Mouse (Mus musculus): ENCODE data around the gene Rgs12.

Gene Rgs12

DNA sequence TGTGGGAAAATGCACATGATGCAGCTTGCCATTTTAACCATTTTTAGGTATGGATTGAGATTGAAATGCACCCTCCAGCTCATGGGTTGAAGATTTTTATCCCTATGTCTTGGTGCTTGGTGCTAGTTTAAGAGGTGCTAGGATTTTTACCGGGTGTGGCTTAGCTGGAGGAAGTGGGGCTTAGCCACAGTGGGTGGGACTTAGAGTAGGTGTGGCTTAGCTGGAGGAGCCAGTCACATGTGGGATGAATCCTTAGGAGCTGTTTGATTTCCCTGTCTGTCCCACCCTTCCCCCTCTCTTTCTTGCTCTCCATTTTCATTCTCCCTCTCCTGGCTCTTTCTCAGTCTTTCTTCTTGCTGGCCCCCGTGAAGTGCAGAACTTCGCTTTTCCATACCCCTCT lies 32.5 kb downstream of the Rgs12 start:
- DNase-seq (ENCODE audit: low spot score) = no peak

DNA sequence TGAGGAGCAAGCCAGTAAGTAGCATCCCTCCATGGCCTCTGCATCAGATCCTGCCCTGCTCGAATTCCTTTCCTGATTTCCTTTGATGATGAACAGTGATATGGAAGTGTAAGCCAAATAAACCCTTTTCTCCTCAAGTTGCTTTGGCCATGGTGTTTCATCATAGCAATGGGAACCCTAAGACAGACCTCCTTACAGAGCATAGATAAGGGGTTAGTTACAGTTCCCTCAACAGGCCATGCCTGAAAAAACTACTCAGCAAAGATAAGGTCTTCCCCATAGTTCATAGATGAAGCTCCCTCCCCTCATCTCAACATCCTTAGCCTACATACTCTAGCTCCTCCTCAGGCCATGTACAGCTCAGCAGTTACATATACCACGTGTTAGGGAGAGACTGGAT lies 35.7 kb downstream of the Rgs12 start:
- DNase-seq (ENCODE audit: low spot score) = no peak

- peak; percentile 89 for DNase-seq (ENCODE audit: low spot score)
Measured at GRCm38 (mm10) chr5:34985867-34986266, 36.6 kb downstream of the Rgs12 start.

DNA sequence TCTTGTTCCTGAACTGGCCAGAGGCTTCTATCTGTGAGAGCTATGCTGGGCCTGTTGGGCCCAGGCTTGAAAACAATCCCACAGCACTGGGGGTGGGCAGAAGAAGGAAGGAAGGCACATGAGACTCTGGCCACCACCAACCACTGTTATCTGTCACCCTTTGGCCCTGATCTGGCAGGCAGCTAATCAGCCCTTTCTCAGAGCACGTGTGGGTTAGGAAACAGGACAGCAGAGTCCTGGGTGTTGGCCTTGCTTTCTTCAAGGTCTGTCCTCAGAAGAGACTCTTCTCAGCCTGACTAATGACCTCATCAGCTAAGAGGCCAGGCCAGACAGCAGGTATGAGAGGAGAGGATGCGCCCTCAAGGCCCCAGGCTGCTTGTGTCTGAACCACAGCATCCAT lies 38.2 kb downstream of the Rgs12 start:
- no peak for DNase-seq (ENCODE audit: low spot score)

DNA sequence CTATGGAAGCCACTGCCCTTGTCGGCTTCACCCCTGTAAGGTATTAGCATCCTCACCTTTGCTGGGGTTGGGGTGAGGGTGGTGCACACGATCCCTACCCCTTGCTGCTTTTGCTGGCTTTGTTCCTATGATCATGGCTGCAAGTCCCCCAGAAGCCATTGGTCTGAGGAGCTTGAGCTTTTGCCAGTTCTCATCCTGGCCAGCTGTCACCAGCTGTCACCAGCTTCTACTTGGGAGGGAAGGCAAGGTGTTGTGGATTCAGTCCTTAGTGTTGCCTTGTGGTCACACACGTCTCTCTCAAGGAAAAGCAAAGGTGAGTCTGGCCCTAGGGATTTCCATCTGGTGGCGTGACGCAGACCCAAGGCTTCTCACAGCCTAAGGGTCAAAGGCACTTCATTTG lies 39.4 kb downstream of the Rgs12 start:
- no peak for DNase-seq (ENCODE audit: low spot score)

GRCm38 (mm10) chr5:34989321-34989772 lies 40.1 kb downstream of the Rgs12 start:
- DNase-seq (ENCODE audit: low spot score) = peak; percentile 48

DNA sequence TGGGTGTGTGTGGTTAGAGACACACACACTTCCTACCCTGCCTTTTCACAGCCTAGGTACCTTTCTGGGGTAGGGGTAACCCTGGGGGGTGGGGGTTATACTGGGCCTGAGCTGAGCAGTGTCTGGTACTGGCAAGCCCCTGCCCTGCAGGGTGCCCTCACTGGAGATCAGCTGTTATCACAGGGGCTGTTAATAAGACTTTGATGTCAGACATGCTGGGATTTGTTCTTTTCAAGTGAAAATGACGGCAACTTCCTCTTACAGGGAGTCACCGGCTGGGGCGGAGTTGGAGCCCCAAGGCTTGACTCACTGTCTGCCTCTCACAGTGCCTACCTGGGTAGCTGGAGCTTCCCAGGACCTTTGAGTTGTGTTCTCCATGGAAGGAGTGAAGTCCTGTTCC lies 49.5 kb downstream of the Rgs12 start:
- DNase-seq (ENCODE audit: low spot score) = peak; percentile 71

DNA sequence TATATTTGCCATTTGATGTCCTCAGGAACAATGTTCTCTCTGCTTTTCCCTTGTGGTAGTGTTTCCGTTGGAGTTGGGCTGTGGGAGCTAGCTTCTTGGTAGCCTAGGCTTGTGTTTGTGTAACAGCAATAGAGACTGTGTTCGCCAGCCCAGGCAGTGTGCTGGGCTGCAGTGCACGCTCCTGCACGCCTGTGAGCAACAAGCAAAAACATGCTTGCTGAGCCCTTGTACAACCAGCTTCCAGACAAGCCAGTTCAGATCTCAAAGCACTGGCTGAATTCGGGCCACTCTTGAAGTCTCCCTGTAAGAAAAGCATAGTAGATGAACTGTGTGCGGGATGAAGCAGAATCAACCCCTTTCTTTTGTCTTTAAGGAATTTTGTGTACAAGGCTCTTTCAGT lies 50.0 kb downstream of the Rgs12 start:
- DNase-seq (ENCODE audit: low spot score) = peak; percentile 57

- DNase-seq (ENCODE audit: low spot score) = no peak
Measured at GRCm38 (mm10) chr5:35000323-35000722, 51.1 kb downstream of the Rgs12 start.

GRCm38 (mm10) chr5:35001144-35001543 lies 51.9 kb downstream of the Rgs12 start:
- DNase-seq (ENCODE audit: low spot score) = no peak

DNA sequence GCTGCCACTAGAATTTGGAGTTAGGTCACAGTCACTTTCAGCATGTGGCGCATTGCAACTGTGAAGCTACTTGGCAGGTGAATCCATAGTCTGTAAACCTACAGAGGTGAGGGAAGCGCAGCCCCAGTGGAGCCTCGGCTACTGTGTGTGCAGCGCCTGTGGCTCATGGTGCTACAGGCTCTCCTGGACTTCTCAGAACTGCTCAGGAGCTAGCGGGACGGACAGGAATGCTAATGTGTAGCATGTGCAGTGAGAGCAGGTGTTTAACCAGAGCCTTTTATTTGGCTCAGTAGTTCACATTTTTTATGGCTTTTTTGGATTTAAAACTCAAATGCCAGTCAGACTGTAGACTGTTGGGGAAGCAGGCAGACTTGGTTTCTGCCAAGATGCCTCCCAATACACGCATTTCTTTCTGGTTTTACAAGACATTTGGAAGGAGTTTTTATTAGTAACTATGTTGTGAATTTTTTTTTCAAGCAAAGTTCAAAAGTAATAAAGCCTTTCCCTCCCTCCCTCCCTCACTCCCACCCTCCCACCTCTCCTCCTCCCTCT lies 54.4 kb downstream of the Rgs12 start:
- DNase-seq (ENCODE audit: low spot score) = no peak

- DNase-seq (ENCODE audit: low spot score) = no peak
Measured at GRCm38 (mm10) chr5:35004769-35005168, 55.5 kb downstream of the Rgs12 start.

DNA sequence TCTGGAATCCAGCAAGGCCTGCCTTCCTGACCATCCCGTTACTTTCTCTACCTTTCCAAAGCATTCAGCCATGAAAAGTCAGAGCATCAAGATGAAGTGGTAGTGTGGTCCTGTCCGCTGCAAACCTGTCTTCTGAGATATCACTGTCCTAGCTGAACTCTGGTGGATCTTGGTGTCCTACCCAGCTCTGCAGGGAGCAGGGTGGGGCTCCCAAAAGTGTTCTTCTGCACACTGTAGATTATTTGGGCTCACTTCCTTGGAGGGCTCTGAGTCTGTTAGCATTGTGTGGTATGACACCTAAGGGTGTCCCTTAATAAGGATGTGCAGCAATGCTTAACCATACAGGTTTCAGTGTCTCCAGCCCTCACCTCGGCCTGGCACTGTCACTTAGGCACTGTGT lies 56.4 kb downstream of the Rgs12 start:
- DNase-seq (ENCODE audit: low spot score) = no peak

GRCm38 (mm10) chr5:35006599-35006998 lies 57.4 kb downstream of the Rgs12 start:
- DNase-seq (ENCODE audit: low spot score) = no peak

DNA sequence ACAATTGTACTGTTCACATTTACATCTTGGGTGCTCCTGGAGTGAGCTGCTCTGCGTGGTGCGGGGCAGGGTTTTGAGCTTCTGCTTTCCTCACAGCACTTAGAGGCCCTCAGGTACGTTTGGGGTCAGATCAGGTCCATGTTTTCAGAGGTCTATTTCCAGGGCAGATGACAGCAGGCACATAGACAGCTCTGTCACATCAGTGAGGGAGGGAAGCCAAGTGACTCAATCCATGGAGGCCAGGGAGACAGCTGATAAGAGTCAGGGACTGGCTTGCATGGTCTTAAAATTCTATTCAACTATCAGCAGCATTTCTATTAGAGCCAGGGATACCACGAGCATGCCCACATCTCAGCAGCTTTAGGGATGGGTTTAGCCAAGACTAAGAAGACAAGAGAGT lies 59.9 kb downstream of the Rgs12 start:
- no peak for DNase-seq (ENCODE audit: low spot score)

DNA sequence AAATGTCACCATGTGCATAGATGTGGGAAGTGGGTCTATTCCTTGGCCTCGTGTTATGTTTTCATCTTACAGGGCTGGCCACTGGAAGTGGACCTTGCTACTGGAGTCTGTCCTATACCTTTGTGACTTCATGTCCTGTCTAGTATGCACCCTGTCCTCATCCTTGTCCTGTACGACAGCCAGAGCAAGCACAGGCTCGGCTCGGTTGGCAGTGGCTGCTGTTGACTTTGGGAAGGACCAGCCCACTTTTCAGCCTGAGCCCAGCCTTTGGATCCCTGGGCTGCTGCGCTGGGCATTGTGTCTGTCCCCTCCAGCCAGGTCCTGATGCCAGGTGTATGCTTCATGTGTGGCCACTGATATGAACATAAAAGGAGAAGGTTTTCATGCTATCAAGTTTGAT lies 61.4 kb downstream of the Rgs12 start:
- DNase-seq (ENCODE audit: low spot score) = no peak

- DNase-seq (ENCODE audit: low spot score) = no peak
Measured at GRCm38 (mm10) chr5:35011156-35011923, 62.1 kb downstream of the Rgs12 start.

DNA sequence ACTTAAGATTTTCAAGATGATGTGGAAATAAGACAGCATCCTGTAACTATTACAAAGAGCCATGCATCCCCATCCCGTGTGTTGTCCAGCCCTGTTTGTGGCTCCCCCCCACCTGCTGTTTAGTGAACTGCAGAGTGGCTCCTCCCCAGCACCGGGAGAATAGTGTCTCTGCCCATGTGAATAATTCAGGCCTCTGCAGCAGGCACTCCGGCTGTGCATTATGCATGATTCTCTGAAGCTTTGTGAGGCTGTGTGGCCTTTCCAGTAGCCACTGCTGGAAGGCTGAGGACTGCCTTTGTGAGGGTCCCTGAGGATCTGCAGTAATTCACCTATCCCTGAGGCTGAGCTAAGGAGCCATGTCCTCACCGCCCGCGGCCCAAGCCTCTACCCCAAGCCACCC lies 64.8 kb downstream of the Rgs12 start:
- DNase-seq (ENCODE audit: low spot score) = no peak

DNA sequence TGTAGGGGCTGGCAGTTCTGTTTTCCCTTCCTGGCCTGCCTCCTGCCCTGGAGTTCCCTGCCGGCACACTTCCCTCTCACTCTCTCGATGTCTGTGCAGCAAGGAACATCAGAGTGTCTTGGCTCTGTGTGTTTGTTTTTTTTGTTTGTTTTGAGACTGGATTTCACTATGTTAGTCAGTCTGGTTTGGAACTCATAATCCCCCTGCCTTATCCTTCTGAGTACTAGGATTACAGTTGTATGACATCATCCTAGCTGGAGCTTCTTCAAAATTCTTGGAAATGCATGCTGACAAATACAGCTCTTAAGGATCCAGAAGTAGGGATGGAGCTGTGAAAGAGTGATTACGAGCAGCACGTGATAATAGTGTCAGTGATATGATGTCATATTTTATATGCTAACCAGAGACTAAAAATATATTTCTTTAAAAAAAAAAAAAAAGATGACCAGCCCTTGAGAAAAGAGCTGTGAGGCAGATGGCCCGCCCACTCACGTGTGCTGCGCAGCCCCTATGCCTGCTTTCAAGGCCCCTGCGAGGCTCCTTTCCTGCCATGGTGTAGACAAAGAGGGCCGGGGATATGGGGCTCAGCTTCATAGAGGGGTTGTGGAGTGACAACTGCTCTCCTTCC lies 70.5 kb downstream of the Rgs12 start:
- no peak for DNase-seq (ENCODE audit: low spot score)

DNA sequence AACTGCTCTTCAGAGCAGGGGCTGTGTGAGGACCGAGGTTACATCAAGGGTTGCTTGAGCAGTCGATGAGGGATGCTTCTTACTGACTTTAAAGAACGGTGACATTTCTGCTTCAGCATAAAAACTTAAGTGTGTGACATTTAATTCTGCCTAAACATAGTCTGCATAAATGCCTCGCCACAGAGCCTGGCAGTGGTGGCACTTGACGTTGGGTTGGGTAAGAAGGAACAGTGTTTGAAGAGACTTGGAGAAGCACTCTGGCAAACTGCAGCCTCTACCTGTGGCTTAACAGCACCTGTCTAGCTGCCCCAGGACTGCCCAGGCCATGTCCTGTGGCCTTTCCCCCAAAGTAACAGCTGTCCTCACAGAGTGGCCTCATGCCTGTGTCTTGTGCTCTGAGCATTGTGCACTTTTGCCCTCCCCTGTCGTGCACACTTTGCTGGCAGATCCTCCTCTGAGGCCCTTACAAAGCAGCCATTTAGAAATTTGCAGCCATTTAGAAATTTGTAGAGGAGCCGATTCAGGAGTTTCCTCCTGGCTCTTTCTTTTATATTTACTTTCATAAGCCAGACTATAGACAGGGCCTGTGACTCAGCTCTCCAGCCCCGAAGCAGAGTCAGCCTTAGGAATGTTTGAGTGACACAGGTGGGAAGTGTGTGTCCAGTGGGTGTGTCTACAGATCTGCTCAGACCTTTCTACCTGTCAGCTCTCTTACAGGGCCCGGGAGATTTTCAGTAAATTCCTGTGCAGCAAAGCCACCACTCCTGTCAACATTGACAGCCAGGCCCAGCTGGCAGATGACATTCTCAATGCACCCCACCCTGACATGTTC lies 71.4 kb downstream of the Rgs12 start:
- DNase-seq (ENCODE audit: low spot score) = no peak

DNA sequence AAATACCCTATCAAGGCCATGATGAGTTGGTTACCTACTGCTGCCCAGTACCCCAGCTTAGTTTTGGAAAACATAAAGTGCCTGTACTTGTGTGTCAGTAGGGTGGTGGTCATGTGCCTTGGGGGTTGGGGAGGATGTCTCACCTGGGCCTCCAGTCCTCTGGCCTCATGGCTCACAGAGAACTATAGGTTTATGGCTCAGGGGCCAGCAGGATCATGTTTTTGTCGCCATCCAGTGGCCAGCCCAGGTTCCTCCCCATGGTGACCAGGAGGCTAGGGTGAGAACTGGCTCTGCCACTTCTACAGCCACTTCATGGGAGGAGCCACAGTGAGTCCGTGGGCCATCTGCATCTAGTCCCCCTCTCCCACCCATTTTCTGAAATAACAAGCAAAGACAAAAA lies 75.7 kb downstream of the Rgs12 start:
- DNase-seq (ENCODE audit: low spot score) = peak; percentile 76

DNA sequence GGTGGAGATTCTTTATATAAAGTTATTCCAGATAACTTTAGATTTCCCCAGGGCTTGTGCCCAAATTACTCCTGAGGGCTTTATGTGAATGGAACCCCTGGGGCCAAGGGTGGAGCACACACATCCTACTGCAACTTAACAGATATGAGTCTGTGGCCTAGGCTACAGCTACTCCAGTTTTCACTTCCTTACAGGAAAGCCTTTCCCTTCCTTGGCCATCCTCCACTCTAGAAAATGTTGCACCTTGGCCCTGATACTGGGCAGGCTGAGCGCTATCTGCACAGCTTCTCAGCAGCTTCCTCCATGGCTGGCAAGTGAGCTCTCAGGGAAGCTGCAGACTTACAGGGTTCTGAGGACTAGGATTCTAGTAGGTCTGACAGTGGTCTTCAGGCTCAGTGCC lies 80.1 kb downstream of the Rgs12 start:
- no peak for DNase-seq (ENCODE audit: low spot score)

DNA sequence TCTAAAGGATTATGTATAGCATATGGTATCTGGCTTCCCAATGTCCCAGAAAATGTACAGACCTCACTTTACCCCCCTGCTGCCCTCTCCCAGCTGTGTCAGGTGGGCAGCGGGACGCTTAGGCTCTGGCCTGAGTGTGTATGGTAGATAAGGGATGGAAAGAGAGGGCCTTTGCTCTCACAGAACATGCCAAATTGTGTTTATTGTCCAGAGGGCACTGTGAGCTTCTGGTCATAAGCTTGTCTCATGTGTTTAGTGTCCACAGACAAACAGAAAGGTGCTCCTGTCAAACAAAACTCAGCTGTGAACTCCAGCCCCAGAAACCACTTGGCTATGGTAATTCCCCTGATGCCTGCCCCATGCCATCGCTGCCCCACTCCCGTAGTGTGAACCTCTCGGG lies 80.5 kb downstream of the Rgs12 start:
- no peak for DNase-seq (ENCODE audit: low spot score)
